Mouse (Mus musculus): ENCODE data around the gene Pgpep1. TPM values are rescaled to one million over a fixed set of nuclear protein-coding genes. Genes with fewer than 3 reads are reported as not detected.

The Pgpep1 gene
- total RNA-seq, 2 experiments from 2014 or later: 20.0 to 23.3 TPM

- no peak for DNase-seq (ENCODE audit: low spot score in 2 of 2)
Observed at GRCm38 (mm10) chr8:70635527-70635926, 24.7 kb downstream of the Pgpep1 start.

DNA sequence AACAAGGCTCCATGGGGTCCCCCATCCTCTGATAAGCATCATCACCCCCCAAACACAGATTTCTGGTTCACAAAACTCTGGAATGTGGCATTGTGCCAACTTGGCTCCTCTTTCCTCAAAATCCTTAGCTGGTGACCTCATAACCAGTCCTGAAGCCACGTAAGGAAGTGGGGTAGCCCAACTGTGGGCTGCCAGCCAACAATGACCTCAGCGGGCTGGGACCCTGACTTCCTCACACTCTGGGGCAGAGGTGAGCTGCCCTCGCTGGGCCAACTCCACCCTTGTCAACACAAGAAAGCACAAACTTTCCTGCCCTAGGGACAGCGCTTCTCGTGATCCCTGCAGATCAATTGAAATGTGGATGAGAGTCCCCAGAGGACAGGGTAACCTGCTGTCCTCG is 26.1 kb downstream of the Pgpep1 start:
- no peak for DNase-seq (ENCODE audit: low spot score in 2 of 2)

DNA sequence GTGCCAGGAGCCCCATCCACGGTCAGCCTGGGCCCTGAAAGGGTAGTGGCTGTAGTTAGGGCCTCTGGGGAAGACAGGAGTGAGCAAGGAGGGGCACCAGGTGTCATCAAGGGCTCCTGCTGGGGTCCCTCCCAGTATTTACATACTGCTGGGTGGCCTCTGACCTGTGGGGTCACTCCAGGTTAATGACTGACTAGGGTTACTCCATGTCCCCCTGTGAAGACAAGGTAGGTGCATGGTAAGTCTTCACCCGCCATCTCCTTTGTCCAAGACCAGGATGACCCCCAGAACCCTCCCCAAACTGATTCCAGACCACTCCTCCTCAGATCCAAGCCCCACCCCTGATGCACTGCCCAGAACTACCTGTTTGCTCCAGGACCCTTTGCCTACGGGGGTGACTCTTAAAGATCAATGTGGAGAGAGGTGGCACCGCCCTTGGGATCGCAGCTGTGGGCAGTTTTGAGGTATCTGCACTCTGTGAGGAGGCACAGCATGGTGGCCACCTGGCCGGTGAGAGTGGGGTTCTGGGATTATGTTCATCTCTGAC is 27.8 kb downstream of the Pgpep1 start, which contains the start of gene Gdf15:
Gdf15 (minus strand) TSS at position 111 of the 547 bp plus-strand sequence.
- no peak for DNase-seq (ENCODE audit: low spot score in 2 of 2)

DNA sequence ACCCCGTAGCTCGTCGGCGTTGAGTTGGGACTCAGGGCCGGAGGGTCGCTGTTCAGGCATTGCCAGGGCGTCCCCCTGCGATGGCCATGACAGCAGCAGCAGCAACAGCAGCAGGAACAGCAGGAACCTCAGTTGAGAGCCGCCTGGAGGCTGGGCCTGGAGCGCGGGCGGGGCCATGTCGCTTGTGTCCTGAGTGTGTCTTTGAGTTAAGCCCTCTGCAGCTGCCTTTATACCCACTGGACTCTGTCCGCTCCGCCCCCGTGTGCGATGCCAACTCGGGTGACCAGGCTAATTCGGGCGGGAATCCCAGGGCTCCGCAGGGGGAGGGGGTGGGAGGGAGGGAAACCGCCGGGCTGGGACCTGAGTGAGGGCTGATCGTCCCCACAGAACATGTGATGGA is 28.8 kb downstream of the Pgpep1 start:
- no peak for DNase-seq (ENCODE audit: low spot score in 2 of 2)

GRCm38 (mm10) chr8:70630532-70631381 is 29.4 kb downstream of the Pgpep1 start:
- no peak for DNase-seq (ENCODE audit: low spot score in 2 of 2)

GRCm38 (mm10) chr8:70629574-70630531 is 30.3 kb downstream of the Pgpep1 start:
- DNase-seq (ENCODE audit: low spot score in 2 of 2): peak; percentile 90 to 95

GRCm38 (mm10) chr8:70628986-70629490 is 31.1 kb downstream of the Pgpep1 start:
- DNase-seq (ENCODE audit: low spot score in 2 of 2): no peak

DNA sequence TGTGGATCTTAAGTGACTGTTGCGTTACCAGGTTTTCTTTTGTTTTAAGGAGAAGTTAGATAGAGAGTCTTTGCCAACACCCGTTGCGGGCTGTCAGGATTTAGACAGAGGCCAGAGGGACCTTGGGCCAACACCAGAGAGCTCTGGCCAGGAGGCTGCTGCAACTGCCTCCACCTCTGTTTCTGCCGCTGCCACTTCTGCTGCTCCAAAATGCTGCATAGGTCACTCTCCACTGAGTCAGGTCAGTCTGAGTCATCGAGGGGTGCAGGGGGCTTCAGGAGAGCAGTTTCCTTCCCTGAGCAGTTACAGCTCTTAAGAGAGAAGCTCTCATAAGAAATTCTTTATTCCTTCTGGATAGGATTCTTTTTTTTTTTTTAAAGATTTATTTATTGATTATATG is 33.1 kb downstream of the Pgpep1 start:
- no peak for DNase-seq (ENCODE audit: low spot score in 2 of 2)

DNA sequence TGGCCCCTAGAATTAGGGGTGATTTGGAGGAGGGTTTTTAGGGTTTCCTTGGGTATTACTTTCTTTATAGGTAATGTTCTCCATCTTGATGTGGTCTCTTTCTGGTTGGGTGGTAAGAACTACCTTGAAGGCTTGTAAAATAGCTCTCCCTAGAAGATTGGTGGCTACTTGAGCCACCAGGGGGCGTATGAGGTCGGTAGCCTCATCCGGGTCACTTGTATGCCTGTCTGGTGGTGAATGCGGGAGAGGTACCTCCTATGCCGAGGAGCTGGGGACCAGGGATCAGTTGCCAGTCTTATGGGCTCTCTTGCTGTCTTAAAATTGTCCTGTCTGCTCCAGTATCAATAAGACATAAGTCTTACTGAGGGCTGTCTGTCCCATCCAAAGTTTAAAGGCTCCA is 35.1 kb downstream of the Pgpep1 start:
- no peak for DNase-seq (ENCODE audit: low spot score in 2 of 2)

- no peak for DNase-seq (ENCODE audit: low spot score in 2 of 2)
Observed at GRCm38 (mm10) chr8:70622220-70622619, 38.0 kb downstream of the Pgpep1 start.

- DNase-seq (ENCODE audit: low spot score in 2 of 2): no peak
Observed at GRCm38 (mm10) chr8:70618888-70619334, 41.3 kb downstream of the Pgpep1 start.

DNA sequence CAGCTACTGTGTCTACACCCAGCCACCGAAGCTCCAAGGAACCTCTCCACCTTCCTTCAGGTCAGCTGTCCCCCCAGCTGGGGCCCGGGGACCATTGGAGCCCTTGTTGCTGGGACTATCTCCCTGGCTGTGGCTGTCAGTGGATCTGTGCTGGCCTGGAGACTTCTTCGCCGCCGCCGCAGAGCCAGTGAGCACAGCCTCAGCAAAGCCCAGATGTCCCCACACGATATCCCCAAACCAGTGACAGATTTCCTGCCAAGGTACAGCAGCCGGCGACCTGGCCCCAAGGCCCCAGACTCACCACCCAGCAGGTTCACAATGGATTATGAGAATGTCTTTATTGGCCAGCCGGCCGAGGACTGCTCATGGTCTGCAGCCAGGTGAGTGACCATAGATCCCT is 42.2 kb downstream of the Pgpep1 start:
- DNase-seq (ENCODE audit: low spot score in 2 of 2): no peak

DNA sequence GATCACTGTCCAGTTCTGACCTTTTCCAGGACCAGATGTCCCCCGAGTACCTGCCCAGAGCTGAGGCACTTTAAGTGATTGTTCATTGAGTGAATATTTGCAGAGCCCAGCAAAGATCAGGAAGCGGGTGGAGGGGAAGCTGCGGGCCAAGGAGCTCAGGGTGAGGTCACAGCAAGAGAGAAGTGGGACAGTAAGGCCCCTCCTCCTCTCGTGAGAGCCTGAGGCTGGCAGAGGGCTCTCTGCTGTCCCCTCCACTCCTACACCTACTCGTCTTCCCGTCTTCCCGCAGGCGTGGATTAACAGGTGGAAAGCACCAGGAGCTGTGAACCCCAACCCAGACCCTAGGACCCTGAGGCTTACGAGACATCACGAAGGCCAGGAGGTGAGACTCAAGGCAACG is 43.5 kb downstream of the Pgpep1 start:
- no peak for DNase-seq (ENCODE audit: low spot score in 2 of 2)

DNA sequence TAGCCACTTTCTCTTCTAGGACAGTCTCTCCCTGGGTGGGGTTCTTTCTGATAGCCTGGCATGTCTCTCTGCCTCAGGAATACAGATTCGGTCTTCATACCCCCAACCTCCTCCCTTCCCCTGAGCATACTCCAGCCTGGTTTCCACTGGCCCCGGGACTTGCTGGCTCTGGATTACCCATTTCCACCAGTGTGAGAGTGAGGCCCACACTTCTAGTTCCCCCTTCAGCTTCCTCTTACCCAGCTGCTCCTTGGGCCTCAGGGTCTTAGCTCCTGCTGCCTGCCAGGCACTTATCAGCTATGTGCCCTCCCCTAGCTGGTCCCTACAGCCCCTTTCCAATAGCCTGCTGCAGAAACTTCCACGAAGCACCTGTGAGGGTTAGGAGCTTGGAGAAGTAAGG is 44.3 kb downstream of the Pgpep1 start, which contains the start of gene Lrrc25:
Lrrc25 (plus strand) TSS at position 262 of the 400 bp plus-strand sequence.
- DNase-seq (ENCODE audit: low spot score in 2 of 2): no peak

DNA sequence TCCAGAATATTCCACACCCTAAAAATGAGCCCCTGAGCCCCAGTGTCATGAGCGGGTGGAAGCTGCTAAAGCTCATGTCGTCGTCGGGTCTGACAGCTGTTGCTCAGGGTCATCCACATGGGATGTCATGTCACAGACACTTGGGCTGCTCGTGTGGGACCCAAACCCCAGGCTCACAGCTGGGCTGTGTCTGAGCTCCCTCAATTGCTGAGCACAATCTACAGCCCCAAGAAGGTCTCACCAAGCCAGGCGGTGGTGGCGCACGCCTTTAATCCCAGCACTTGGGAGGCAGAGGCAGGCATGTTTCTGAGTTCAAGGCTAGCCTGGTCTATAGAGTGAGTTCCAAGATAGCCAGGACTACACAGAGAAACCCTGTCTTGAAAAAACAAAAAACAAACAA is 44.9 kb downstream of the Pgpep1 start:
- DNase-seq (ENCODE audit: low spot score in 2 of 2): no peak

DNA sequence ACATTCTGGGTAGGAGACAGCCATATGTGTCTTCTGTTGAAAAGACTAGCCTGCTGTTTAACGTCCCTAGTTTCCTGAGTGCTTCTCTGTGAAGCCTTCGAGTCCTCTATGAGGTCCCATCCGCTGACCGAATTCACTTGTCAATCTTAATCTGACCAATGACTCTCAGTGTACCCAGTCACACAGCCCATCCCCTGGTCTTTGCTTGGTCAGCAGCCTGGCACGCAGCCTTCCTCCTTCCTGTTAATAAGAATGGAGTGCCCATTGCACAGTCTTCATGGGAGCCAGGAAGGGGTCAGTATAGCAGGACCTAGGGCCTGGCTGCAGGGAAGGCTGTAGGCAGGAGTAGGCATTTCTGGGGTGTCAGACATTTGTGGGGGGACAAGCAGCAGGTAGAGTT is 45.7 kb downstream of the Pgpep1 start:
- DNase-seq (ENCODE audit: low spot score in 2 of 2): no peak

DNA sequence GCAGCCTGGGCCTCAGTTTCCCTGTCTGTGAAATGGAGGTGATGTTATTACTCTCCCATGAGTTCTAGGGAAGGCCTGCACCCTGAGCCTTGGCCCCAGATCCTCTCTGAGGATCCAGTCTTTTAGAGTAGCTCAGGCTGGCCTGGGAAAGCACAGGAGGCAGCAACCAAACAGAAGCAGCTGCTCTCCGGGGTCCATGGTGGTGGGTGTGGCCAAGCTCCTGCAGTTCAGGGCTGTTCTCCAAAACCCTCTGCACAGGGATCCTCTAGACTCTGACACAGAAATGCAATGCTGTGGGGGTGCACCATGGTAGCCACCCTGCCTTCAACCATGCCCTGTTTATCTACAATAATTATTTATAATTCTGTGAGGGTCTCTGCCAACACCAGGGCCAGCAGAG is 46.4 kb downstream of the Pgpep1 start:
- no peak for DNase-seq (ENCODE audit: low spot score in 2 of 2)

GRCm38 (mm10) chr8:70611849-70612248 is 48.3 kb downstream of the Pgpep1 start:
- peak; percentile 68 to 90 for DNase-seq (ENCODE audit: low spot score in 2 of 2)

- DNase-seq (ENCODE audit: low spot score in 2 of 2): peak in 1 of 2 experiments; percentile 82
Observed at GRCm38 (mm10) chr8:70610796-70611771, 49.1 kb downstream of the Pgpep1 start.
